Mouse (Mus musculus) T-cell, adult 2 months (primary cell): ENCODE data around the gene Cd300lf.

Experiments
- DNase-seq: peaks from one replicate; pipeline ENCODE4 v3.0.0; 2022; ENCODE audit warnings: low spot score

The Cd300lf gene

GRCm38 (mm10) chr11:115106638-115107037 is 27.2 kb downstream of the Cd300lf start:
- DNase-seq: no peak

- no peak for DNase-seq
Measured at GRCm38 (mm10) chr11:115104769-115105563, 28.8 kb downstream of the Cd300lf start.

GRCm38 (mm10) chr11:115103470-115104413 is 30.1 kb downstream of the Cd300lf start:
- no peak for DNase-seq

- no peak for DNase-seq
Measured at GRCm38 (mm10) chr11:115102116-115102515, 31.7 kb downstream of the Cd300lf start.

- DNase-seq: no peak
Measured at GRCm38 (mm10) chr11:115101615-115102051, 32.2 kb downstream of the Cd300lf start.

GRCm38 (mm10) chr11:115100741-115101140 is 33.1 kb downstream of the Cd300lf start:
- DNase-seq: no peak

GRCm38 (mm10) chr11:115100032-115100621 is 33.7 kb downstream of the Cd300lf start:
- DNase-seq: no peak

GRCm38 (mm10) chr11:115099241-115099840 is 34.5 kb downstream of the Cd300lf start:
- DNase-seq: no peak

GRCm38 (mm10) chr11:115098203-115098932 is 35.4 kb downstream of the Cd300lf start:
- DNase-seq: no peak

GRCm38 (mm10) chr11:115092140-115092539 is 41.7 kb downstream of the Cd300lf start:
- no peak for DNase-seq

GRCm38 (mm10) chr11:115091362-115091901 is 42.4 kb downstream of the Cd300lf start, which contains the start of gene Rab37:
Rab37 (plus strand) TSS chr11:115091431.
- DNase-seq: peak; percentile 10

GRCm38 (mm10) chr11:115089853-115090252 is 43.9 kb downstream of the Cd300lf start:
- DNase-seq: peak; percentile 11

GRCm38 (mm10) chr11:115086213-115086612 is 47.6 kb downstream of the Cd300lf start:
- no peak for DNase-seq

- DNase-seq: no peak
Measured at GRCm38 (mm10) chr11:115085064-115085463, 48.7 kb downstream of the Cd300lf start.

- no peak for DNase-seq
Measured at GRCm38 (mm10) chr11:115084595-115084994, 49.2 kb downstream of the Cd300lf start.

- DNase-seq: peak; percentile 61
Measured at GRCm38 (mm10) chr11:115083376-115084139, 50.2 kb downstream of the Cd300lf start.

GRCm38 (mm10) chr11:115082196-115082595 is 51.6 kb downstream of the Cd300lf start:
- no peak for DNase-seq

GRCm38 (mm10) chr11:115081373-115081772 is 52.4 kb downstream of the Cd300lf start:
- DNase-seq: no peak

- peak; percentile 51 for DNase-seq
Measured at GRCm38 (mm10) chr11:115080886-115081285, 52.9 kb downstream of the Cd300lf start.

GRCm38 (mm10) chr11:115078680-115079079 is 55.1 kb downstream of the Cd300lf start:
- DNase-seq: no peak
